Mouse (Mus musculus) brown adipose tissue, adult 24 weeks (tissue): ENCODE data around the gene Alcam. TPM values are rescaled to one million over a fixed set of nuclear protein-coding genes. Genes with fewer than 3 reads are reported as not detected.
A peak's percentile ranks its signal among the peaks of the same experiment; 100 is the strongest.

Experiments
- H3K27ac ChIP-seq: fragments of 200-500 bp; replicated peaks from 2 replicates; pipeline ENCODE4 v1.5.1; 2012; ENCODE audit warnings: low read depth, mild to moderate bottlenecking, low read length
- H3K4me1 ChIP-seq: fragments of 200-500 bp; 2 replicates; pipeline ENCODE4 v1.6.1; 2012; ENCODE audit warnings: low read length, mixed read lengths; ENCODE audit not compliant: control insufficient read depth, insufficient read depth, insufficient read length
- H3K4me3 ChIP-seq: fragments of 200-500 bp; 2 replicates; pipeline ENCODE4 v1.5.1; 2012; ENCODE audit warnings: low read depth, mild to moderate bottlenecking, low read length, moderate library complexity; ENCODE audit not compliant: insufficient read depth
- polyA plus RNA-seq: library from polyadenylated mRNA; stranded (reverse); fragments of >200 nt; gene quantifications from 2 replicates; pipeline ENCODE4 v1.2.4, GENCODE M21; 2012; ENCODE audit not compliant: missing spikeins, insufficient read depth, insufficient read length

Alcam gene
- polyA plus RNA-seq, 1 experiment = 2.3 TPM

DNA sequence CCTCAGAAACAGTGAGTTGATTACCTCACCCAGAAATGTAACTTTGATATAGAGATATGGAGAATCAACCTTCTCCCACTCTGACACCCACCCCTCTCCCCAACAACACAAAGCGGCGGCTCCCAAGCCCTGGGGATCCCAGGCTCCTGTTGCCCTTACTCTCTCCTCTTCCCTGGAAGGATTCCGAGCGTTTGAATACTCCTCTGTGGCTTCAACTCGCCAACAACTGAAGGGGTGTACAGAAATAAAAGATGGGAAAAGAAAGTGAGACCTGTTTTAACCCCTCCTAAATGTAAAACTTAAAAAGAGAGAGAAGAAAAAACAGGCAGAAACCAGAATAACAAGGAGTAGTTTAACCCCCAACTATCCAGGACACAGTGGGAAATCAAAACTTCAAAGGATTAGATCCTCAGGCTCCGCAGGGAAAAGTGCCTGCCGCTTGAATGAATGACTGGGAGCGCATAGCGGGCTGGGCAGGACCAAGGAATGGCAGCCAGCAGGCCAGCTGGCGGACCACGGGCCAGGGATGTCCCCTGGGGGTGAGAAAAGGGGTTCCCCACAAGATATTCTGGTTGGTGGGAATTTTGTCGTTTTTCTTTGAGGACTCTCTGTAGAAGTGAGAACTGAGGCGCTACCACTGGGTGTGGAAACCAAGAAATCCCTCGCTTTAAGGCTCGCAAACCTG, 2.6 kb downstream of the Alcam start:
- no peak overlapping the region for H3K27ac ChIP-seq
- H3K4me1 ChIP-seq = peaks cover 7% of the 10 kb centered on the region; the same call in 1 of the 2 replicates
- peak overlapping the region; percentile 55 for H3K4me3 ChIP-seq

DNA sequence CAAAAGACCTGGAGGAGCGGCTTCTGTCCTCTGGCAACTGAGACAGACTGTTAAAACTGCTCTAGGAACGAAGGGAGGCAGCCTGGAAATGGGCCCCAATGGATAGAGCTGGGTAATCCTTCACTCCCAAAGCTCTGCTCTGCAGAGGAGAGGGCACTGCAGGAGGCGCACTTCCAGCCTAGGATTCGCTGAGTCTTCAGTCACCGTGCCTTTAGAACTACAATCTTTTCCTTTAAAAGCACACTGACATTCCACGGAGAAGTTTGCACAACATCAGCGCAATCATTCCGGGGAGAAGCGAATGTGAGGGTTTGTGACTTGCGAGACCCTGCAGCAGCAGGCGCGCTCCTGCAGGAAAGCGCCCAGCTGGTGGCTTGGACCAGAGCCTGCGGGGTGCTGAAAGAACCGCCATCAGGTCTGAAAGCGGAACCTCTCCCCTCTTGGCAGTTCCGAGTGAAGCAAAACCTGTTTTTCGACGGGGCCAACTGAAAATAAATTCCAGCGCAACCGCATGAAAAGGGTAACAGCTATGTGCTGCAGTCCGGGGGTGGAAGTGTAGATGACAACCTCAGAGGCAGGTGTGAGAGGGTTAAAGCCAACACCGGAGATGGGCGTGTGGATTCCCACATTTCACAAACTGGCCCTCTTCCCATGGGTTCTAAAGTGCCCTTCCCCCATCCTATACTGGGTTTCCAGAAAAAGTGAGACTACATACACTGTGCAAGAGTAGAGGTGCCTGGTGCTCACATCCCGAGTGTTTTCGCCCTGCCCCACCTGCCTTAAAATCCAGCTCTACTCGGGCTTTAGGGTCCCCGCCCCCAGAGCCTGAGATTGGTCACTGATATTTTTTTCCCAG, 3.4 kb downstream of the Alcam start:
- H3K4me3 ChIP-seq = peak overlapping the region; percentile 55
- H3K27ac ChIP-seq = no peak overlapping the region
- H3K4me1 ChIP-seq = peaks cover 7% of the 10 kb centered on the region; the same call in 1 of the 2 replicates

DNA sequence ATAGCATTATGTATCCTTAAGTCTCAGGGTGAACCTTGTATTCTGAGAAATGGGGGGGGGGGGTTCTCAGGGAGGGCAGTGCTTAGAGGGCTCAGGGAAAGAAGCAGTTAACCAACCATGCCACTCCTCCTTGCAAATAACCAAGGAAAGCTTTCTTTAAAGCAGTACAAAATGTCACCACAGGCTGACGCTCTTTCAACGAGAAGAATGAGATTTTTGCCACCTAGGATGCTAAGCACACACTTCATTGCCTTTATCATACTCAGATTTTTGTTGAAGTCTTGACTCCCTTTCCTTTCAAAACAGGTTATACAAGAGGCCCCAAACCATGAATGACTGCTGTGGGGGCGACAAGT, 4.0 kb downstream of the Alcam start:
- Histone ChIP-seq H3K27ac (no peak overlapping the region), H3K4me1 (peaks cover 7% of the 10 kb centered on the region; the same call in 1 of the 2 replicates), H3K4me3 (peak overlapping the region; percentile 55)

DNA sequence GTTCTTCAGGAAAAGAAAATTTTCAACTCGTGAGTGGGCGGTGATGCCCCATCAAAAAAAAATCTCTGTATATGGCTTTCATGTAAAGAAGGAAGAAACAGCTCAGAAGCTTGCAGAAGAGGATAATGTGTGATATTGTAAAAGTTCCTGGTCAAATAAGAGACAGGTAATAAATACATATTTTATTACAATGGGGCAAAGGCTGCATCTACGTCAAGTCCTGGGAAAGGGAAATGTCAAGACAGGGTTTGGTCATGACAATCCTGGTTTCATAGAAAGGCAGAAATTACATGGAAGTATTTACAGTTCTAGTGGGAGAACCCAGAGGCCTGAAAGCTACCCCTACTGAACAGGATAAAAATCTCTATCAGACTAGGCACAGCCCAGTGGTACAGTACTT, 7.9 kb downstream of the Alcam start:
- Histone ChIP-seq H3K27ac (no peak overlapping the region), H3K4me1 (no peaks in the 10 kb centered on the region), H3K4me3 (no peak overlapping the region)

DNA sequence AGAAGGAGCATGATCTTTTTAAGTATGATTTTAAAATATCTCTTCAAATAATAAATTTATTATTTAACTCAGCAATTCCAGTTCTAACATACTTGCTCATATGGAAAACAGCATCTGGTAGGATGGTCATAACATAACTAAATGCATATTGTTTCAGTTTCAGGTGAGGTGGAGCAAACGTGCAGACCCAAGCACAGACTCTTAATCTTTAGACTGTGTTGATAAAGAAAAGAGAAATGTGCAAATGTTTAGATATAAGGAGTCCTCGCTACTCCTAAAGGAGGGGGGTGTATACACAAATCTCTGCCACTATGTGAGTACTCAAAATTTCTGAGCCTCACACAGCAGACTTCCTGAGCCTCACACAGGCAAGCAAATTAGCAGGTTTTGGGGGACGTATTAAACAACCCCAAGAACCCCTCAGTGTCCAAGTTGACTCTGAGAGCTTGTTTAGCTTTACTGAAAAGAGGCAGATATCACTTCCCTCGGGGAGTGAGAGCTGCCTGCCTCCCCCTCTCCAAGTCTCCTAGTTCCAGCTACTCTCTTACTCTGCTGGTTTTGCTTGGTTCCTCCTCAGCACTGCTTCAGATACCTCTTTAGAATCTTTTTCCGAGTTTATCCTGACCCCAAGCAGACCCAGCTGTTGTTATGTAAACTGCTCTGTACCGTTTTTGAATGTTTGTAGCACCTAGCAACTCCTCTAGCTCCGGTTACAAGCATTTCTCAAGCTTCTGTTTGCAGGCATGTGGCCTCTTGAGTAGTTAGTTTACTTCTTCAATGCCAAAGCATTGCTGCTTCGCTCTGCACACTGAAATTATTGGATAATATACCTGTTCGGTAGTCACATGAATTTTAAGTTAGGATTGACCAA, 10.0 kb downstream of the Alcam start:
- Histone ChIP-seq H3K4me1 (no peaks in the 10 kb centered on the region), H3K27ac (no peak overlapping the region), H3K4me3 (no peak overlapping the region)

DNA sequence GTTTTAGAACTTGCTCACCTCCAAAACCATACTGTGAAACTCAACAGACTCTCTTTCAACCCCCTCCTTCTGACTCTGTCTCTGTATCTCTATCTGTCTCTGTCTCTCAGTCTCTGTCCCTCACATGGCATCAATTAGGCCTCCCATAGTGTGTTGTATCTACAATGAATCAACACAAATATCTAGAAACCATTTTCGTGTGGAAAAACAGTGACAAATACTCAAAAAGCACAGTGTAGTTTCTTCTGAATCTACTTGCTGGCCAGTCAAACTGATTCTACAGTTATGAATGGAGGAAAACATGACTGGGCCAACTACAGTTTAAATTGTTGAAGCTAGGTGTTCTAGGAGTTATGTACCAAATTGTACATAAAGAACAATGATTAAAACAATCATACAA, 10.8 kb downstream of the Alcam start:
- no peak overlapping the region for H3K27ac ChIP-seq
- no peak overlapping the region for H3K4me3 ChIP-seq
- no peaks in the 10 kb centered on the region for H3K4me1 ChIP-seq

DNA sequence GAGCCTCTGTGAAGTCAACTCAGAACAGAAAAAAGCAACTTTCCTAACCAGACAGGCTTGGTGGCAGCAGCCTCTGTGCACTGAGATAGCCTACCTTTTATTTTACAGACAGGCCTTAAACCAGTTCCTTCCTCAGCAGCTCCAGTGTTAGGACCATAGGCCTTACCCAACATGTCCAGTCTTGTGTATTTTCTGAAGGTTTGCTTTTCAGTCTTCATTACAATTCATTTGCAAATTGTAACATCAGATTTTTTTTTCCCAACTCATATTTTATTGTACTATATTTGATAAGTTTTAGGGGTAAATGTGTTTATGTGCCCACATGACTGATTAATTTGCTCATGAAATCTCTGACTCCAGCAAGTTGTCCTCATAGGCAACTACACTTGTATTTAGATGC, 14.3 kb downstream of the Alcam start:
- Histone ChIP-seq H3K4me3 (no peak overlapping the region), H3K4me1 (no peaks in the 10 kb centered on the region), H3K27ac (no peak overlapping the region)

DNA sequence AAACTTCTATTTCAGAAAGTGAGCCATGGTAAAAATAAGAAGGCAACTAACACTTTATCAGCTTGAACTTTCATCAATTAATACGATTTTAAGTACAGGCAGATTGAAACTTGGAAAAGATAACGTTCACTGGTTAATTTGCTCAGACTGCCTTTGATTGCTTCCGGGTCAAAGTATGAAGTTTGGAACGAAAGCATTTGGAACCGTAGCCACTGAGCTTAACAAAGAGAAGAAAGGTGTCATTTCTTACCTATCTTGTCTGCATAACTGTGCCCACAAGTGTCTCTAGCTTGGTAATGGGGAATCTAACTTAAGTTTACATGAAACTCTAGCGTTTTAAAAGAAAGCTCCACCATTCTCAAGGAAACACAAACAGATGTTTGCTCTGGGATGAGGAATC, 14.9 kb downstream of the Alcam start:
- no peak overlapping the region for H3K4me3 ChIP-seq

DNA sequence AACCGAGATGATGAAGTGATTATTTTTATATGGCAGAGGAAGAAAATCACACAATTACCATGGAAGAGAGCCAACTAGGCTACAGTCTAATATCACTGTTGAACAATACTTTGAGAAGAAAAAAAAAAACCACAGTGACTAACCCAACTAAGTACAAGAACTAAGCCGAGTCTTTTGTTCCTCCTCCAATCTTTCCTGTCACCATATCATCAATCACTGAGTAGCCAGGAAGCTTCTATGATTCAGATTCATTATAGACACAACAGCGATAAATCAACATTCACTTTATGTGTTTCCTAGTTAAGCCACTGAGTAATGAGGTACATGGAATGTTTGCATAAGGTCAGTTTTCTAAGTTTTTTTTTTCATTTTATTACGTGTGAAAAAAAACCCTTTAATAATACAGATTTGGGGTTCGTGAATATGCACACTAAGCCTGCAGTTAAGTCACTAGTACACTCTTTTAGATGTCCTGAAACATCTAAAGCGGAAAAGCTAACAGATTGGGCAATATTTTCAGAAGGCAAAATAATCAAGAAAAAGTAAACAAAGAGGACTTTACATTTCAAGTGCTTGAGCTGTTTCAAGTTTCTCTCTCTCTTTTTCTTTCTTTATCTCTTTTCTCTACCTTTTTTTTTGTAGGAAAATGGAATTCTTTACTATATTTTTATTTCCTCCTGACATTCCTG, 15.5 kb downstream of the Alcam start:
- Histone ChIP-seq H3K4me3 (no peak overlapping the region), H3K27ac (no peak overlapping the region), H3K4me1 (no peaks in the 10 kb centered on the region)

More for the DNA sequence above, 14.9 kb downstream of the Alcam start:
- no peaks in the 10 kb centered on the region for H3K4me1 ChIP-seq
- H3K27ac ChIP-seq = no peak overlapping the region

DNA sequence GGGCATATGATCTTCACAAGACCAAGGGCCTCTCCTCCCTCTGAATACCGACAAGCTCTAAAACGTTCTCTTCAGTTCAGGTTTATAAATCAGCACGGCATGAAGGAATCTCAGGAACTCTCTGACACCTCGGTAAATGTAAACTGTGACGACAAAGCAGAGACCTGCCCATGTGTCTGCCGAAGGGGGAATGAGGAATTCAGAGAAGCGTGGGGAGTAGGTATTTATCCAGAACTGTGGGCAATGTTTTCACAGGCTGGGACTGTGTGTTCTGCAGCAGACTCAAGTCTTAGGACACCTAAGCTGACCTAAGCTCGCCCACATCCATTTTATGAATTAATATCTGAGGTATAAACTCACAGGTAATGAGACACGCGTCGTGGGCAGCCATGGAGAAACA, 20.7 kb downstream of the Alcam start:
- no peak overlapping the region for H3K27ac ChIP-seq

DNA sequence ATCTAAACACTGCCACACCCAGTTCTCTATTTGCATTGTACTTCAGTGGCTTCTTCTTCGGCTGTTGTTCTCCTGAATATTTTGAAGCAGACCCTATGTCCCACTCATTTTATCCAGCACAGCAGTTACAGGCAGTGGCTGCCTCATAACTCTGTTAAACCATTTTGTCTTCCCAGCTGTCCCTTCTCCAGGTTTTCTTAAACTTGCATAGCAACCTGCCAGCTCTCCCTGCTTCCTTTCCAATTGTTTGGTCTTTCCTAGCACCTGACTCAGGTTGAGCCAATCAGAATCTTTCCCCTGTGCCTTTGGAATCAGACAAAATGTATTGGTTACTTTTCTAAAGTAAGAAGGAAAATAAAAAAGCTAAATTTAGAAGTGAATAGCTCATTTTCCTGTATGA, 21.8 kb downstream of the Alcam start:
- Histone ChIP-seq H3K27ac (no peak overlapping the region), H3K4me1 (no peaks in the 10 kb centered on the region), H3K4me3 (no peak overlapping the region)

More for the DNA sequence above, 20.7 kb downstream of the Alcam start:
- Histone ChIP-seq H3K4me1 (no peaks in the 10 kb centered on the region), H3K4me3 (no peak overlapping the region)

DNA sequence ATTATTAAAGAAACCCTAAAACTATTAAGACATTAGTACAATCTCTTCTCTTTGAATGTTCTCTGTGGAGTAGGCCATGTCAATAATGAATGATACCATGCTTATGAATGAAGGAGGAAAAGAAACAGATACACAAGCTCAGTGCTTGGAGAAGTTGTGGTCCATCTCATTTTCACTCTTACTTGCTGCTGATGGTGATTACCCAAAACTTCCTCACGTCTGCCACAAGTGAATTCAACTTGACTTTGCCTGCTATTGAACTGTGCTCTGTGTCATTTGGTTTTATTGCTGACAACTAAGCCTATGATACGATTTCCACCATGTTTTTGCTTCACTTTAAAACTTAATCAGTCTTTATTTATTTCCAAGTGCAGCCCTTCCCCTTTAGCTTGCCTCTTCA, 22.3 kb downstream of the Alcam start:
- Histone ChIP-seq H3K4me1 (no peaks in the 10 kb centered on the region), H3K4me3 (no peak overlapping the region), H3K27ac (no peak overlapping the region)

DNA sequence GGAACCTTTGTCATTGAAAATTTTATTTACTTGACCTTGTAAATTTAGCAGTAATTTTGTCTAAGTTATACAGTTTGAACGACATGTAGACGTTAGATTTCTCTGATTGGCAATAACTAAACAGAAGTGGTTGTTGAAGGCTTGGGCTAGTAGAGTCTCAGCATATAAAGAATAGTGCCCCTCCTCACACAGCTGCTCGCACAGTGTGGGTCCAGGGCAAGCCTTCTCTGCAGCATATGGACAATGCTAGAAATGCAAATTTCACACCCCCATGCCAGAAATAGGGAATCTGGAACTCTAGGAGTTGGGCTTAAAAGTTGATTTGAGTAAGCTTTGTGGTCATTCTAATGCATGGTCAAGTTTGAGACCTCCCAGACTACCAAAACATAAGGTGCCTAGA, 23.8 kb downstream of the Alcam start:
- Histone ChIP-seq H3K4me1 (no peaks in the 10 kb centered on the region), H3K4me3 (no peak overlapping the region), H3K27ac (no peak overlapping the region)

DNA sequence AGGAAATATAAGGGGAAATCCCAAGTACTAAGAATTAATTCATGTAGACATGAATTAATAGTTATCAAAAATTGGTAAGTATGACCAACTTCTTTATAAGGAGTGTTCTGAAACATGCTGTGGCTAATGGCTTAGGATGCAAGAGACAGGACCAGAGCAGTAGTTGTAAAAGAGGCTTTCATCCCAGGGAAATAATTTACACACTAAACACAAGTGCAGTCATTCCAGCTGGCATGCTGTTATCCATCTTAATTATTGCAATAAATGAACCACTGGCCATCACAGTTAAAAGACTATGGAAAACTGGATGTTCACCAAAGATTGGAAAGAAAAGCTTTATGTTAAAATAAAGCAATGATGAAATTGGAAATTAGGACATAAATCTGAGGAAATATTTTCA, 24.2 kb downstream of the Alcam start:
- H3K4me3 ChIP-seq = no peak overlapping the region
- H3K27ac ChIP-seq = no peak overlapping the region
- no peaks in the 10 kb centered on the region for H3K4me1 ChIP-seq

DNA sequence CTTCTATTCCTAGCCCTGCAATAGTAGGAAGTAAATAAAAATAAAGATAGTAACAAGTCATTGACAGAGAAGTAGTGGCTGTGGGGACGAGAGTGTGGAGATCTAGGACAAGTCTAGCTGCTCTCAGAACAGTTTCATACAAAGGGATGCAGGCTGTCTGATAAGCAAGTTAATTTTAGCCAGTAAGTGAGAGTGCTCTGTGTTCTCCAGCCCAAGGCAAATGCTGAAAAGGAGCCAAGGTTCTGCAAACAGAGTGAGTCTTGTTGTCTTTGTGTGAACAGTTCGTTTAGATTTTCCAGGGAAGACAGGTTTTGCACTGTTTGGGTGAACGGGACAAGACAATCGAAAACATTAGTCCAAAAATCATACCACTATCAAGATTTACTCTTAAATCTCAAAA, 25.4 kb downstream of the Alcam start:
- no peaks in the 10 kb centered on the region for H3K4me1 ChIP-seq
- H3K4me3 ChIP-seq = no peak overlapping the region
- no peak overlapping the region for H3K27ac ChIP-seq
